Mouse (Mus musculus) olfactory bulb, adult 2 months (tissue): ENCODE results near the gene Sim2. TPM values are rescaled to one million over a fixed set of nuclear protein-coding genes. Genes with fewer than 3 reads are reported as not detected.

Source experiments
- H3K27ac ChIP-seq: fragments of 200-500 bp; 2 replicates; pipeline ENCODE4 v1.5.1; 2012; ENCODE audit warnings: low read depth, low read length; ENCODE audit not compliant: insufficient read depth
- H3K4me1 ChIP-seq: fragments of 200-500 bp; 2 replicates; pipeline ENCODE4 v1.6.1; 2012; ENCODE audit warnings: low read length; ENCODE audit not compliant: control insufficient read depth, insufficient read depth
- H3K4me3 ChIP-seq: fragments of 200-500 bp; 2 replicates; pipeline ENCODE4 v1.5.1; 2012; ENCODE audit warnings: mild to moderate bottlenecking, low read depth, low read length, moderate library complexity; ENCODE audit not compliant: insufficient read depth
- CTCF ChIP-seq: fragments of 200-500 bp; IDR thresholded peaks from 2 replicates; pipeline ENCODE4 v1.5.1; 2012; ENCODE audit warnings: low read depth, mild to moderate bottlenecking, low read length, moderate library complexity; ENCODE audit not compliant: insufficient read depth
- POLR2A ChIP-seq: fragments of 200-500 bp; IDR thresholded peaks from 2 replicates; pipeline ENCODE4 v1.6.1; 2012; ENCODE audit warnings: mild to moderate bottlenecking, low read depth, low read length, moderate library complexity; ENCODE audit not compliant: insufficient read depth
- WGBS: fragments of 180-500 bp; shearing (Covaris S2); methylation state at CpG from one replicate; pipeline ENCODE4 v1.1.7; 2018; 5-methylcytosine and 5-hydroxymethylcytosine counted together
- polyA plus RNA-seq: library from polyadenylated mRNA; stranded (reverse); fragments of >200 nt; gene quantifications from 2 replicates; pipeline ENCODE4 v1.2.4, GENCODE M21; 2012; ENCODE audit warnings: low replicate concordance; ENCODE audit not compliant: missing spikeins, insufficient read depth, insufficient read length

Gene Sim2
- polyA plus RNA-seq, 1 experiment, result not detected

DNA sequence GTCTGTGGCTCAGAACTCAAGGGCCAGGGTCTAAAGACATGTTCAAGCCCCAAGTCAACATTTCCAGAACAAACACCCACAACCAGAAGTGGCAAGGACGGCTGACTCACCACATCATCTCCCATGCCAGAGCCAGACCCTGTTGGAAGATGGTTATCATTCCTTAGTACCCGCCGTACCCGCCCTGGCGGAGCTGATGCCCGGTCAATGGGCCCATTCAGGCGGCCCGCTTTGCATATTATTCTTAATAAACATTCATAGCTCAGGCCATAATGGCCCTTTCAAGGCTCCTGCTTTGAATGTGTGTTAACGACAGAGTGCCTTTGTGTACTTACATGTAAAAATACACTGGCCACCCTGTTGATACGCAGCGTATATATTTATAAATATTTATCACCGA is 29.6 kb upstream of the Sim2 start:
- 50% methylated on average over 12 of the region's 12 CpGs for WGBS
- H3K4me1 ChIP-seq, result no peaks in the 10 kb centered on the region
- TF ChIP-seq CTCF, result no peak
- TF ChIP-seq POLR2A, result no peak
- H3K4me3 ChIP-seq, result no peak overlapping the region
- no peak overlapping the region for H3K27ac ChIP-seq

DNA sequence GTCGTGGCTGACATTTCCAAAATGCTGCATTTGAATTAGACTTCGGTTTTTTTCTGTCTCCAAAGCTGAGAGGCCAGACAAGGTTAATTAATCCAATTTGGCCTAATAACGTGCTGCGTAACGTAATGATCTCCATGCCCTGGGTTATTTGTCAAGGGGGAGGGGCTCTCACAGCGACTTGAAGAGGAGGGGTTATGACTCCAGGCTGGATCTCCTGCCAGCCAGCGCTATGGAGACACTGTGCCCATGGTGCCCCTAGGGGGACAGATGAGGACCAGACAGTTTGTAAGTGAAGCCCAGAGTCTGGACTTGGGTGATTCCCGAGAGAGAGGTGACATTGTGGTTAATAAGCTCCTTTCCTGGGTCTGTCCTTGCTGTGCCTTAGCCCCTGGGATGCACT is 29.2 kb upstream of the Sim2 start:
- Histone ChIP-seq H3K4me3 (no peak overlapping the region), H3K27ac (no peak overlapping the region), H3K4me1 (no peaks in the 10 kb centered on the region)
- WGBS, result 47% methylated on average over 8 of the region's 8 CpGs
- TF ChIP-seq POLR2A (no peak), CTCF (no peak)

DNA sequence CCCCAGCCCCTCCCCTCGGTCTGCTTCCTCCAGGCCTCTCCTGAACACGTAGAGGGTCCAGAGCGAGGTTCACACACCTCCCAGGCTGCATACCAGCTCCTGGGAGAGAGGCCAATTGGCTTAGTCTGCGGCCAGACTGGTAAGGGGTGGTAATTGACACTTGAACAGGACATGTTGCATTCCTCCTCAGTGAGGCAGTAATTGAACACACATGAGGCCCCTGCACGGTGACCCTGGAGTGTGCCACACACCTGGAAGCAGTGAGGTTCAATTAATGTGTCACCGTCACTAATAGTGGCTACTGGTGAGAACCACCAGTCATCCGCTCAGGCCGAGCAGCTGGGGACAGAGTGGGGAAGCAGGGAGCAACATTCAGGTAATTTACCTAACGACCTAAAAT is 24.9 kb upstream of the Sim2 start:
- no peak for TF ChIP-seq CTCF
- TF ChIP-seq POLR2A, result no peak
- WGBS, result 74% methylated on average over 9 of the region's 9 CpGs
- H3K4me3 ChIP-seq, result no peak overlapping the region
- H3K27ac ChIP-seq, result no peak overlapping the region
- no peaks in the 10 kb centered on the region for H3K4me1 ChIP-seq

DNA sequence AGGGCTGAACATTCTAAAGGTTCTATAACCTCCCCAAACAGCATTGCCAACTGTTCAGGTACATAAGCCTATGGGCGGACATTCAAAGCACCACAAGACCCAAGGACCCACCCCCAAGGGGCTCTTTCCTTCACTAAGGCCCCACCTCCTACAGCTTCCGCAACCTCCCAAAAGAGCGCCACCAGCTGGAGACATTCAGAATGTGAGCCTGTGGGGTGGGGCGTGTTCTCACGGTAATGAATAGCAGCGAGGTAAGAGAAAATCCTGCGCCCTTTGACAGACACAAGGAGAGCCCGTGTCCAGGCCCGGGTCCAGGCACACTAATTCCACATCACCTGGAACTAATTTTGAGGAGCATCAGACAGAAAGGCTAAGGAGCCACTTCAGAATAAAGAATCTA is 20.5 kb upstream of the Sim2 start:
- no peak overlapping the region for H3K4me3 ChIP-seq
- 75% methylated on average over 9 of the region's 9 CpGs for WGBS
- no peak for TF ChIP-seq POLR2A

DNA sequence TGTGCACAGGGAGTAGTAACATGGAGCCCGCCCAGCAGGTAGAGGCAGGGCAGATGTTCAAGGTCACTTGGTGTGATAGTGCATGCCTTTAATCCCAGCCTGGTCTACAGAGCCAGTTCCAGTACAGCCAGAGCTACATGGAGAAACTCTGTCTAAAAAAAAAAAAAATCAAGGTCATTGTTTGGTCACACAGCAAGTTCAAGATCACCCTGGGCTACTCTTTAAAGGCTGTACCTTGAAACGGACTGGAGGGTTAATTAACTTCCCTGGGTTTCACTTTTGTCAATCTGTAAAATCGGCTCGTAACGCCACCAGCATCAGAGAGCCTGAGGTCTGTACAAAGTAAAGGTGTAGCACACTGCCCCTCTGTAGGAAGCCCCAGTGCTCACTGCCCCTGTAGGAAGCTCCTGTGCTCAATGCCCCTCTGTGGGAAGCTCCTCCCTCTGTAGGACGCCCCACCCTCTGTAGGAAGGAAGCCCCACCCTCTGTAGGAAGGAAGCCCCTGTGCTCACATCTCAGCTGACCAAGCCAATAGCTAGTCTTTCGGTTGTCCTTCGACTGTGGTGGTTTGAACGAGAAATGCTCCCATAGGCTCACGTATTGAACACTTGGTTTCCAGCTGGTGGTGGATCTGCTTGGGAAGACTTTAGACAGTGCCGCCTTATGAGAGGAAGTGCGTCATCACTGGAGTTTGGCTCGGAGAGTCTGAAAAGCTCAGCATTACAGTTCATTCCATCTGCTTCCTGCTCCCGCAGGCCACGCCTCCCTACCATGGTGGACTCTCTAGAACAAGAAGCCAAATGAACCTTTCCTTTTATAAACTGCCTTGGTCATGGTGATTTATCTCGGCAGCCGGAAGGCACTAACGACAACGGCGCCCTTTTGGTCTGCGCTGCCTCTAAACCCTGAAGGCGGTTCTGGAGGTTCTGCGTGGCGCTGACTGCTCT is 18.7 kb upstream of the Sim2 start:
- no peak overlapping the region for H3K4me3 ChIP-seq
- WGBS, result 70% methylated on average over 24 of the region's 24 CpGs
- no peak overlapping the region for H3K27ac ChIP-seq
- no peak for TF ChIP-seq POLR2A
- TF ChIP-seq CTCF, result no peak
- H3K4me1 ChIP-seq, result no peaks in the 10 kb centered on the region

More for the DNA sequence above, 20.5 kb upstream of the Sim2 start:
- H3K4me1 ChIP-seq, result no peaks in the 10 kb centered on the region
- no peak overlapping the region for H3K27ac ChIP-seq

DNA sequence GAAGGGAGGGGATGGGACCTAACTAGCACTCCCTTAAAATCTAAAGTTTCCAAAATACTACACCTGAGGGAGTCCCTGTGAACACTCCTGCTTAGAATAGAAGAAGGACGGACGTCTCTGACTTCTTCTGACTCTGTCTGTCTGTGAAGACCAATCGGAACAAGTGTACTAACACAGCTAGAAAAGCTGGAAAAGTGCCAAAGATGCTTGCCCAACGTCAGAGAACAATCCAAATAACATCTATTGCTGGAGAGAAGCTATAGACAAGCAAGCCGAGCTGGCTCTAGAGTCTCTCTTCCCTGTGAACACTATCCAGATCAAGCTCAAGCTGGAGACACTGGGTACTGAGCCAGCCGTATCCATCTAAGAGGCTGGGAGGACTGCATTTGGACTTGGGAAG is 18.0 kb upstream of the Sim2 start:
- 69% methylated on average over 6 of the region's 6 CpGs for WGBS
- no peak overlapping the region for H3K4me3 ChIP-seq
- H3K4me1 ChIP-seq, result no peaks in the 10 kb centered on the region
- TF ChIP-seq POLR2A (no peak), CTCF (no peak)
- no peak overlapping the region for H3K27ac ChIP-seq

DNA sequence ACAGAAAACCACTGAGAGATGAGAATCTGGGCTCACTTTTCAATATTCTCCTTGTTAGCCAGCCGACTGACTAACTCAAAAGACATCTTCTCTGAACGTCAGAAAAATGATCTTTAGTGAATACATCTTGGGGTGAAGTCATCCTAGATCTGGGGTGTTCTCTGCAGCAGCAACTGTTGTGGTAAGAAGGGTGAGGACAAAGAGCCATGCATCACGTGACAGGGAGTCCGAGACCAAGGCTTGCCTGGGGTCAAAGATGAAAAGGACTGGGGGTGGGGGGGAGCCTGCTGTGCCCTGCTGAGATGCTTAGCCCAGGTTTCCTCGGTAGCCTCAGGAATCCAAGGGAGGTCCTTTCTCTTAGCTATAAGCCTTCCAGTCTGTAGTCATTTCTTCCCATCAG is 17.5 kb upstream of the Sim2 start:
- Histone ChIP-seq H3K27ac (no peak overlapping the region), H3K4me3 (no peak overlapping the region), H3K4me1 (no peaks in the 10 kb centered on the region)
- no peak for TF ChIP-seq POLR2A
- TF ChIP-seq CTCF, result no peak
- WGBS, result 54% methylated on average over 5 of the region's 5 CpGs

DNA sequence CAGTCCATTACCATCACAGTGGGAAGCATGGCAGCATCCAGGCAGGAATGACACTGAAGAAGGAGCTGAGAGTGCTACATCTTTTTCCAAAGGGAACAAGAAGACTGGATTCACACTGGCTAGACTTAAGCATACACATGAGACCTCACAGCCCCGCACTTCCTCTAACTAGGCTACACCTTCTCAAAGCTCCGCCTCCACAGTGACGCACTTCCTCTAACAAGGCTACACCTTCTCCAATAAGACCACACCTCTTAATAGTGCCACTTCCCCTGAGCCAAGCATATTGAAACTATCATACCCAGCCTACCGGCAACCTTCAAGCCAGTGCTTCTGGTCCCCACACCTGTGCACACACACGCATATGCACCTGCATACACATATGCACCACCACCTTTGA is 15.7 kb upstream of the Sim2 start:
- TF ChIP-seq CTCF (no peak), POLR2A (no peak)
- no peak overlapping the region for H3K27ac ChIP-seq
- 96% methylated on average over 5 of the region's 5 CpGs for WGBS
- no peak overlapping the region for H3K4me3 ChIP-seq
- H3K4me1 ChIP-seq, result no peaks in the 10 kb centered on the region

DNA sequence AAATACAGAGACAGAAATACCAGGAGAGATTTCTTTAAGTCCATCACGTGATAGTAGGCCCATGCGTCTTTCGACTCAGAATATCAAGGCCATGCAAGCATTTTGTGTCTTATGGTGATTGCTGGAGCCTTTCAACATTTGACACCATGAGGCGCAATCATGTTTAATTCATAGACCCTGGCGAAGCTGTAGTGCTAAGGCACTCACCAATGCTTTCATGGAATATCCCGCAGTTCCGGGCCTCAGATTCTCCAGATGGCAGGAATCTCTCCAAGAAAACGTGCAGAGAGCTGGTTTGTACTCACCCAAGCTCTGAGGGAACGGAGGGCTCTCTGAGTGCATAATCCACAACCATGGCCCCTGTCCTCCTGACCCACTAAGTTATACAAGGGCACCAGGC is 13.8 kb upstream of the Sim2 start:
- no peak for TF ChIP-seq POLR2A
- TF ChIP-seq CTCF, result no peak
- WGBS, result 86% methylated on average over 9 of the region's 9 CpGs
- Histone ChIP-seq H3K4me1 (no peaks in the 10 kb centered on the region), H3K27ac (no peak overlapping the region), H3K4me3 (no peak overlapping the region)
